Mouse (Mus musculus) E14TG2a.4 (cell line): ENCODE measurements around the gene Zfp78.

ENCODE experiments used
- CTCF ChIP-seq: conservative IDR thresholded peaks from 2 replicates; pipeline ENCODE4 v1.5.1; 2014; ENCODE audit warnings: low read length
- NANOG ChIP-seq: IDR thresholded peaks from 2 replicates; pipeline ENCODE4 v1.6.1; 2014; ENCODE audit warnings: borderline replicate concordance, low read length, mixed read lengths
- POU5F1 ChIP-seq: IDR thresholded peaks from 2 replicates; pipeline ENCODE4 v1.6.1; 2014; ENCODE audit warnings: low read length, borderline replicate concordance

DNA sequence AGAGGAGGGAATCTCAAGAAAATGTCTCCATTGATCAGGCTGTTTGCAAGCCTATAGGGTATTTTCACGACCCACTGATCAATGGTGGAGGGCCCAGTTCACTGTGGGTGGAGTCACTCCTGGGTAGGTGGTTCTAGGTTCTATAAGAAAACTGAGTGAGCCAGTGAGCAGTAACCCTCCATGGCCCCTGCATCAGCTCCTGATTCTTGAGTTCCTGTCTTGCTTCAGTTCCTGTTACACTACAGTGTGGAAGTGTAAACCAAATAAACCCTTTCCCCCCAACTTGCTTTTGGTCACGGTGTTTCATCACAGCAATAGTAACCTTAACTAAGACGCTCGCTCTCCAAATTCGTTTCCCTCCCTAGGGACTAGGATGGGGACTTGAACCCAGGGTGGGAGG lies 25.9 kb downstream of the Zfp78 start:
- no peak for TF ChIP-seq CTCF
- TF ChIP-seq NANOG, result no peak
- no peak for TF ChIP-seq POU5F1
